Mouse (Mus musculus) midbrain, embryonic 16.5 days (tissue): Measurements from ENCODE around the gene Sf3b4. TPM values are rescaled to one million over a fixed set of nuclear protein-coding genes. Genes with fewer than 3 reads are reported as not detected.

Source experiments
- ATAC-seq: fragments of 200-750 bp; cut with Nextera tagmentation; 2 replicates; pipeline ENCODE4 v1.8.0; 2017; ENCODE audit warnings: moderate TSS enrichment
- H3K27ac ChIP-seq: fragments of 300-500 bp; sonication (generic); 2 replicates; pipeline ENCODE4 v1.5.1; 2014; ENCODE audit warnings: mild to moderate bottlenecking, low read length, mixed read lengths
- H3K27me3 ChIP-seq: fragments of 300-500 bp; sonication (generic); 2 replicates; pipeline ENCODE4 v1.6.1; 2014; ENCODE audit warnings: low read depth, low read length, mixed read lengths; ENCODE audit not compliant: control insufficient read depth, insufficient read depth
- H3K36me3 ChIP-seq: fragments of 300-500 bp; sonication (generic); 2 replicates; pipeline ENCODE4 v1.6.1; 2014; ENCODE audit warnings: mild to moderate bottlenecking, low read length, moderate library complexity, mixed read lengths; ENCODE audit not compliant: control insufficient read depth, insufficient read depth
- H3K4me1 ChIP-seq: fragments of 300-500 bp; sonication (generic); 2 replicates; pipeline ENCODE4 v1.6.1; 2014; ENCODE audit warnings: mild to moderate bottlenecking, low read length, mixed read lengths; ENCODE audit not compliant: control insufficient read depth, insufficient read depth
- H3K4me2 ChIP-seq: fragments of 300-500 bp; sonication (generic); 2 replicates; pipeline ENCODE4 v1.6.1; 2014; ENCODE audit warnings: mild to moderate bottlenecking, low read length, mixed read lengths
- H3K4me3 ChIP-seq: fragments of 300-500 bp; sonication (generic); 2 replicates; pipeline ENCODE4 v1.5.1; 2014; ENCODE audit warnings: low read depth, mild to moderate bottlenecking, low read length, moderate library complexity, mixed read lengths
- H3K9ac ChIP-seq: fragments of 300-500 bp; sonication (generic); 2 replicates; pipeline ENCODE4 v1.6.1; 2014; ENCODE audit warnings: low read depth, low read length, mixed read lengths
- H3K9me3 ChIP-seq: fragments of 300-500 bp; sonication (generic); replicated peaks from 2 replicates; pipeline ENCODE4 v1.6.1; 2014; ENCODE audit warnings: mild to moderate bottlenecking, low read length, mixed read lengths; ENCODE audit not compliant: control insufficient read depth, poor library complexity, severe bottlenecking
- WGBS: fragments of 180-500 bp; shearing (Covaris S2); extraction: QIAGEN DNeasy Blood & Tissue Kit; methylation state at CpG from one replicate; pipeline ENCODE4 v1.1.7; 2014; 5-methylcytosine and 5-hydroxymethylcytosine counted together
- polyA plus RNA-seq: library from polyadenylated mRNA; unstranded; fragments of >200 nt; fragmentation: Nextera tagmentation; extraction: Ambion mirVana; gene quantifications from 2 replicates; pipeline ENCODE4 v1.2.1, GENCODE M21; 2015

The Sf3b4 gene
- polyA plus RNA-seq, 1 experiment from 2014 or later: 134 TPM

DNA sequence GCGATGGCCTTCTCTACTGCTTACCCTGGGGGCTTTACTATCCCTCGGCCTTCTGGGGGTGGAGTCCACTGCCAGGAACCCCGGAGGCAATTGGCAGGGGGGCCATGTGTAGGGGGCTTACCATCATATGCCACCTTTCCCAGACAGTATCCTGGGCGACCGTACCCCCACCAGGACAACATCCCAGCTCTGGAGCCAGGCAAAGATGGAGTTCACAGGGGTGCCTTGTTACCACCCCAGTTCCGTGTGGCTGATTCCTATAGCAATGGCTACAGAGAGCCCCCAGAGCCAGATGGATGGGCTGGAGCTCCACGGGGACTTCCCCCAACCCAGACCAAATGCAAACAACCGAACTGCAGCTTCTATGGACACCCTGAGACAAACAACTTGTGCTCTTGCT is 16.6 kb upstream of the Sf3b4 start:
- H3K36me3 ChIP-seq: peaks cover 17% of the 10 kb centered on the region; the same call in 1 of the 2 replicates
- no peaks in the 10 kb centered on the region for H3K9me3 ChIP-seq
- H3K4me1 ChIP-seq: peaks cover 2% of the 10 kb centered on the region

DNA sequence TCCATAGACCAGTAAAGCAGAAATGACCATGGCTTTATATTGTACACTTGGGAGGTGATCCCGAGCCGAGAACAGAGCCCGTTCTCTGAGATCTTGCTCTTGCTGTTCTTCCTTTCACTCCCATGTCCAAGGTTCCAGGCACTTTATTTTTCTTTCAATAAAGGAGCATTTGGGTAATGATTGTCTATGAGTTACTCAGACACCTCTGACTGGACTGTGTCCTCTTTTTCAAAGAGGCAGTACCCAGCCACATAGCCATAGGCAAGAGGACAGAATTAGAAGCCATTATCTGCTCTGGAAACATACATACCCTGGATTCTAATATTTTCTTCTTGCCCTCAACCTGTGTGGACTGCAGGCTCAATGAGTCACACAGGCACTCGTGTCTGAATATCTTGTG is 12.3 kb upstream of the Sf3b4 start:
- no peak overlapping the region for H3K4me2 ChIP-seq
- H3K4me1 ChIP-seq: peaks cover 16% of the 10 kb centered on the region
- H3K9me3 ChIP-seq: no peaks in the 10 kb centered on the region
- no peak overlapping the region for H3K27ac ChIP-seq
- H3K36me3 ChIP-seq: peaks cover 8% of the 10 kb centered on the region; the same call in 1 of the 2 replicates
- WGBS: 77% methylated on average over 4 of the region's 4 CpGs
- H3K9ac ChIP-seq: no peak overlapping the region
- ATAC-seq: no peak
- H3K27me3 ChIP-seq: no peaks in the 10 kb centered on the region
- H3K4me3 ChIP-seq: no peak overlapping the region

More for the DNA sequence above, 16.6 kb upstream of the Sf3b4 start:
- no peak overlapping the region for H3K4me2 ChIP-seq
- H3K27ac ChIP-seq: no peak overlapping the region
- no peak for ATAC-seq
- 80% methylated on average over 8 of the region's 8 CpGs for WGBS
- H3K27me3 ChIP-seq: no peaks in the 10 kb centered on the region
- no peak overlapping the region for H3K9ac ChIP-seq
- H3K4me3 ChIP-seq: no peak overlapping the region

DNA sequence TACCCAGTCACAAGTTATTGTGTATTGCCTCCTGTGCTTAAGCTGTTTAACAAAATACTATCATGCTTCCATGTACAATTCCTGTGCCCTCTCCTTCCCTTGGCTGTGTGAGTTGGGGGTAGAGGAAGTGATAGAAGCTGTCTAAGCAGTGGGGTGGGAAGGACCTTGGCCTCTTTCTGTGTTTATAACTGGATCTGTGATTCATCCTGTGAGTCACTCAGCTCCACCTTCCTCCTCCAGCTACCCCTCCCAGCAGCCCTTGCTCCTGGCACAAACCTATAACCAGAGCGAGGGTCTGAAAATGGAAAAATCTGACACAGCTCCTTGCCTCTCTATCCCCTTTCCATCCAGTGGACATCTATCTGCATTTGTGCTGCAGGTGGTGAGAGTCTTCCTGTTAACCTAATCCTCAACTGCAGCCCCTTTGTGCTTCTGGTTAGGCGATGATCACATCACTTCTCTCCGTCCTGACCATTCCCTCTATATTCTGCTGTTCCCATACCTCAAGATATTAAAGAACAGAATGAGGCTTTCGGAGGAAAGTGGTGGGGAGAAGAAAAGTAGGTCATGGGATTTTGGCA is 11.8 kb upstream of the Sf3b4 start:
- peak overlapping the region; percentile 89 for H3K4me2 ChIP-seq
- no peaks in the 10 kb centered on the region for H3K9me3 ChIP-seq
- peaks cover 16% of the 10 kb centered on the region for H3K4me1 ChIP-seq
- no peaks in the 10 kb centered on the region for H3K27me3 ChIP-seq
- H3K4me3 ChIP-seq: no peak overlapping the region
- no peak overlapping the region for H3K27ac ChIP-seq
- H3K9ac ChIP-seq: no peak overlapping the region
- 58% methylated on average over 4 of the region's 4 CpGs for WGBS
- peaks cover 7% of the 10 kb centered on the region; the same call in 1 of the 2 replicates for H3K36me3 ChIP-seq
- no peak for ATAC-seq

DNA sequence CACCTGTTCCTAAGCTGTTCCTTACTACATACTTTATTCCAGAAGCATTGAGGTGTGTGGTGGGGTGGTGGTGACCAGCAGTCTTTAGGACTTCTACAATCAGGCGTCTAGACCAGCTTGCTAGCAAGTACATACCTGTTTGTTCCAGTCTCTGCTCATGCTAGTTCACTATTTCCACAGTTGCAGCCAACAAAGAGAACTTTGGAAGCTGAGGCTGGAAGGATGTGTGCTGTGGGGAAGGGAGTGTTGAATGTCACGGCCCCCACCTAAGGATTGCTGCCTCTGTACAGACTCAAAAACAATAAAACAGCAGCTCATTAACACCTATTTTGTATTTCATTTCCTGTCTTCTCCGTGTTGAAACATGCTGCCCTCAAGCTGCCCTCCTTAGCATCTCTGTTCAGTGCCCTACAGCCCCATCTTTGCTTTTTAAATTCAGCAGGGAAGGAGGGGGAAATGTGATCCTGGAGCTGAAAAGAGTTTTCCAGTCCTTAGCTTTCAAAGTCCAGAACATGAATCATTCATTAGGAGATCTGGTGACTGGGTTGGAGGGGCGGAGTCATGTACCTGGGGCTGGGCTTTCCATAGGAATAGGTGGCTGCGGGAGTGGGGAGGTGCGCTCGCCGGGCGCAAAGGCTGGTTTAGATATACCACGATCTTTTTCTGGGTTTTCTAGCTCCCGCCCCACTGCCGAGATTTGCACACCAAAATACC is 11.2 kb upstream of the Sf3b4 start:
- H3K9me3 ChIP-seq: no peaks in the 10 kb centered on the region
- peak; percentile 85 for ATAC-seq
- H3K4me2 ChIP-seq: peak overlapping the region; percentile 89
- H3K4me3 ChIP-seq: peak overlapping the region; percentile 41
- no peaks in the 10 kb centered on the region for H3K27me3 ChIP-seq
- H3K9ac ChIP-seq: peak overlapping the region; percentile 66
- peak overlapping the region; percentile 72 for H3K27ac ChIP-seq
- peaks cover 16% of the 10 kb centered on the region for H3K4me1 ChIP-seq
- 0 out of 2 replicates have a peak, but pooled peaks cover under 1% of the 10 kb centered on the region for H3K36me3 ChIP-seq
- WGBS: 1% methylated on average over 12 of the region's 12 CpGs

DNA sequence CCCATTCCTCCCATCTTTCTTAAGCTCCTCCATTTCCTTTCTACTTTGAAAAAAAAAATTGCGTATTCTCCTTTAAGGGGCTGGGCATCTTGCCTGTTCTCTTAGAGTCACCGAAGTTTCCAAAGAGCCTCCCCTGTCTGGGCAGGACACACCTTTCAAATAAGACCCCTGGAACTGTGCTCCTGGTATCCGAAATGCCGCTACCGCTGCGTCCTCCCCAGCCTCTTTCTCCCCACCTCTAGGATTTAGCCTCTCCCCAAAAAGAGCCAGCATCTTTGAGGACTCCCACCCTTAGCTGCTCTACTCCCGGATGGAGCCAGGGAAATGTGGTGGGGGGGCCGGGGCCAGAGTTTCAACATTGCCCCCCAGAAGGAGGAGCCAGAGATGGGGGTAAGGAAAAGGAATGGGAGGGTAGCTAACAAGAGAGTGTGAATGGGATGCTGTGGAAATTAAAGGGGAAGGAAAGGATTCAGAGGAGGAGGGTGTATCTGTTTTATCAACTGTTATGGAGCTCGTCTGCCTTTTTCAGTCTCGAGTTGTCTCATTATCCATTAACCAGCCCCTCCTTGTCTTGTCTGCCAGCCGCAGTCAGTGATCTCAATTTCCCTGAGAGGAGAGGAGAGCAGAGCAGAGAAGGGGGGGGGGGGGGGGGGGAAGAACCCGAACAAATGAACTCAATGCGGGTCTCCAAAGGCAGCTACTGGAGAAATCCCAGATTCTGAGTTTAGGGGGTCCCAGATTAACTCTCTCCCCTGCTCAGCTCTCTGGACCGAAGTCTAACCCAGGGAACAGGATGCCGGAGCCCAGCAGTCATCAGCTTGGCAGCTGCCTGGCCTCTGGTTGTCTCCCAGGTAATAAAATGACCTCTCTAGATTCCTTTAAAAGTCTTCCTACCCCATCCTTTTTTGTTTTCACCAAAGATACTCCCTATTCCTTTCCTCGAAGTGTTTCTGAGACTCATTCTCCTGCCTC is 10.0 kb upstream of the Sf3b4 start, which contains the start of gene Mtmr11:
Mtmr11 (plus strand) TSS at position 136 of the 972 bp plus-strand sequence.
- Histone ChIP-seq H3K27me3 (no peaks in the 10 kb centered on the region), H3K36me3 (no peaks in the 10 kb centered on the region), H3K27ac (peak within 1 kb of the TSS; percentile 72), H3K4me2 (peak within 1 kb of the TSS; percentile 89), H3K9ac (peak within 1 kb of the TSS; percentile 66), H3K9me3 (no peaks in the 10 kb centered on the region), H3K4me1 (peaks cover 16% of the 10 kb centered on the region), H3K4me3 (peak within 1 kb of the TSS; percentile 41)
- ATAC-seq: peak; percentile 40; the same call in 1 of the 2 replicates
- WGBS: 9% methylated on average over 14 of the region's 16 CpGs

DNA sequence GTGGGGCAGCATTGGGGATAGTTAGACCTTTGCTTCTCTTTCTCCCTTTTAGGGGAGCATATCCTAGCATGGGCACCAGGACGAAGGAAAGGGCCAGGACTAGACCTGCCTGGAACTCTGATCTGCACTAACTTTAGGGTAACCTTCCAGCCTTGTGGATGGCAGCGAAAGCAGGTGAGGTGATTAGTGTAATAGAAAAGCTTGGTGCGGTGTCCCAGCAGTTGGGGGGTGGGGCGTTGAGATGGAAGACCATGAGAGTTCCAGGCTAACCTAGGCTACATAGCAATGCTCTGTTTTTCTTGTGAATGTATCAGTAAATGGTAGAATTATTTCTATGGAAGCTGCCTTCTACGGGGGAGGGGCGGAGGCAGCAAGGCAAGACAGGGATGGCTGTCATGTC is 9.1 kb upstream of the Sf3b4 start:
- Histone ChIP-seq H3K27ac (no peak overlapping the region), H3K9ac (no peak overlapping the region), H3K9me3 (no peaks in the 10 kb centered on the region), H3K27me3 (no peaks in the 10 kb centered on the region), H3K4me1 (peaks cover 16% of the 10 kb centered on the region), H3K4me2 (peak overlapping the region; percentile 89; the same call in 1 of the 2 replicates), H3K4me3 (no peak overlapping the region), H3K36me3 (no peaks in the 10 kb centered on the region)
- ATAC-seq: no peak
- 88% methylated on average over 6 of the region's 6 CpGs for WGBS

DNA sequence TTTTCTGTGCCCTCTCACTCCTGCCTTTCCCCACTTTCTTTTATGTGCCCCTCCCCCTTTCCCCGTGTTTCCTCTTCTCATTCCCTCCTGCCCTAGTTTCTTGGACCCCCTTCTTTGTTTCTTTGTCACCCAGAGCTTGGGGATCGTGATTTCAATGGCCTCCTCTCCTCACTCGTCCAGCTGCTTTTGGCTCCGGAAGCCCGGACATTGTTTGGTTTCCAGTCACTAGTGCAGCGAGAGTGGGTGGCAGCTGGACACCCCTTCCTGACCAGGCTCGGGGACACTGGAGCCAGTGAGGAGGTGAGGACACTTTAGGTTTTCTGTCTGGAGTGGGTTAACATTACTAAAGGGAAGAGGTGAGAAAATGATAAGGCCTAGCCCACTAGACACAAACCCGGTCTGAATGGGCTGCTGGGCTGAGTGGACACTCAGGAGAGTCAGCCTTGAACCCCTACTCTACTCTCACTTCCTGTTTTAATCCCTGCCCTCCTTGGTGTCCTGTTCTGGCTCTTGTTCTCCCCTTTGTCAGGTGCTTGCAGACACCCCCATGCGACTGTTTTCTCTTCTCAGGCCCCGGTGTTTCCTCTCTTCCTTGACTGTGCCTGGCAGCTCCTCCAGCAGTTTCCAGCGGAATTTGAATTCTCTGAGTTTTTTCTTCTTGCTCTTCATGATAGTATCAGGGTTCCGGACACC is 3.5 kb upstream of the Sf3b4 start:
- ATAC-seq: no peak
- H3K4me2 ChIP-seq: no peak overlapping the region
- H3K27ac ChIP-seq: no peak overlapping the region
- peaks cover 18% of the 10 kb centered on the region for H3K4me1 ChIP-seq
- no peaks in the 10 kb centered on the region for H3K27me3 ChIP-seq
- no peaks in the 10 kb centered on the region for H3K9me3 ChIP-seq
- no peak overlapping the region for H3K9ac ChIP-seq
- 65% methylated on average over 12 of the region's 12 CpGs for whole genome bisulfite sequencing
- H3K36me3 ChIP-seq: no peaks in the 10 kb centered on the region
- H3K4me3 ChIP-seq: no peak overlapping the region

DNA sequence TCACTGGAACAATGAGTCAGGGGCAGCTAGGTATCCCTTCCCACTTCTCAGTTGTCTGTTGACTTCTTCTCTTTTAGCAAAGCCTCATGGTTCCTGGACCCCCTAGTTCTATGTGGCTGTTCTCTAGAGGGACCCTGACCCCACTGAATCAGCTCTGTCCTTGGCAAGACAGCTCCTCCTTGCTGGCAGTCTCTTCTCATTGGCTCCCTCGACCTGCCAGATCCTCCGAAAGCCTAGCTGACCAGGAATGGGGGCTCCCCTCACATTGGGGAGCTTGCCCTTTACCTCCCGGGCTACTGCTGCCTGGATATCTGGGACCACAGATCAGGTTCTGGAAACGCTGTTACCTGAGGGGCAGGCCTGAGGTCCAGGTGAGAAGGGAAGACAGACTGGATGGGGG is 1.9 kb upstream of the Sf3b4 start:
- H3K36me3 ChIP-seq: peaks cover 8% of the 10 kb centered on the region; the same call in 1 of the 2 replicates
- no peak for ATAC-seq
- H3K27ac ChIP-seq: no peak overlapping the region
- no peaks in the 10 kb centered on the region for H3K27me3 ChIP-seq
- H3K9me3 ChIP-seq: no peaks in the 10 kb centered on the region
- 0 out of 2 replicates have a peak overlapping the region, but pooled peaks have one; percentile 4 for H3K9ac ChIP-seq
- H3K4me2 ChIP-seq: no peak overlapping the region
- no peak overlapping the region for H3K4me3 ChIP-seq
- H3K4me1 ChIP-seq: peaks cover 31% of the 10 kb centered on the region
- WGBS: 84% methylated on average over 4 of the region's 4 CpGs
